20 mouse cellular contexts compared by ENCODE assay signal in the genomic region with DNA sequence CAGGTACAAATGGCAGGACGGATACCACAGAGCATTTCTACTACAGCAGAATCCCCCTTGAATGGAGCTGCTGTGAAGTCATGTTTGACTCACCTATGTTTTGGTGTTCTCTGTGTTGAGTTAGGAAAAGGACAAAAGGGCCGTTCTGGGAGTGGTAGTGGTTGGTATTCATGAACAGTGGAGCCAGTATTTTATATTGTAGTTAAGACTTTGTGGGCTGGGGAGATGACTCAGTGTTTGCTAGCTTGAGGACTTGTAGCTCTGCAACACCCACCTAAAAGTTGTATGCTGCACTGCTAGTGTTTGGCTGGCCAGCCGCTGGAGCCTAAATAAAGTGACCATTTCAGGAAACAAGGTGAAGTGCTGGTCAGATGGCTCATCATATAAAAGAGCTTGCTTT. TPM values are rescaled to one million over a fixed set of nuclear protein-coding genes. Genes with fewer than 3 reads are reported as not detected.
DNase-seq lines count a peak whose midpoint lies in the region; ATAC-seq and TF ChIP-seq lines count a peak whose summit lies in the region.
"Had no signal": no experiment of that assay in that cellular context is flagged by ENCODE, and none has a peak within 500 bp of the region (broad histone marks: within the 10 kb centered on the region; RNA-seq: fewer than 3 reads in every experiment).

No protein-coding gene starts in this region.

- H3K9me3 ChIP-seq in lung, postnatal 0 days (ENCODE audit: low read length) = no peaks in the 10 kb centered on the region
- H3K9me3 ChIP-seq in stomach, embryonic 16.5 days (replicated peaks; ENCODE audit: control insufficient read depth, low read length) = no peaks in the 10 kb centered on the region
- H3K9me3 ChIP-seq in hindbrain, embryonic 10.5 days = no peaks in the 10 kb centered on the region
- H3K9me3 ChIP-seq: embryonic facial prominence, embryonic 10.5 days; forebrain, embryonic 13.5 days; heart, embryonic 10.5 days; intestine, embryonic 15.5 days had no signal

- WGBS in lung, postnatal 0 days = 63% methylated on average over 3 of the region's 3 CpGs
- WGBS in stomach, embryonic 16.5 days = 71% methylated on average over 3 of the region's 3 CpGs
- 92% methylated on average over 3 of the region's 3 CpGs for WGBS in hindbrain, embryonic 10.5 days

- H3K4me3 ChIP-seq in lung, postnatal 0 days (ENCODE audit: low read depth, low read length) = no peak overlapping the region
- H3K4me3 ChIP-seq in stomach, embryonic 16.5 days (replicated peaks; ENCODE audit: low read length) = no peak overlapping the region
- no peak overlapping the region for H3K4me3 ChIP-seq in hindbrain, embryonic 10.5 days
- H3K4me3 ChIP-seq: embryonic facial prominence, embryonic 10.5 days; forebrain, embryonic 13.5 days; heart, embryonic 10.5 days; intestine, embryonic 15.5 days had no signal

- H3K27me3 ChIP-seq in lung, postnatal 0 days (replicated peaks; ENCODE audit: insufficient read depth, low read length) = no peaks in the 10 kb centered on the region
- no peaks in the 10 kb centered on the region for H3K27me3 ChIP-seq in stomach, embryonic 16.5 days (ENCODE audit: control insufficient read depth, insufficient read depth, low read length)
- no peaks in the 10 kb centered on the region for H3K27me3 ChIP-seq in hindbrain, embryonic 10.5 days (ENCODE audit: insufficient read depth, poor library complexity, severe bottlenecking)
- H3K27me3 ChIP-seq: forebrain, embryonic 13.5 days; intestine, embryonic 15.5 days had no signal

- H3K9ac ChIP-seq in lung, postnatal 0 days (replicated peaks; ENCODE audit: low read depth) = no peak overlapping the region
- H3K9ac ChIP-seq in stomach, embryonic 16.5 days (ENCODE audit: low read length) = no peak overlapping the region
- H3K9ac ChIP-seq: forebrain, embryonic 13.5 days; forebrain, postnatal 0 days; hindbrain, embryonic 14.5 days; intestine, embryonic 15.5 days had no signal

- peaks cover 2% of the 10 kb centered on the region; the same call in 1 of the 2 replicates for H3K4me1 ChIP-seq in lung, postnatal 0 days (ENCODE audit: insufficient read depth, low read depth, low read length)
- peaks cover 19% of the 10 kb centered on the region for H3K4me1 ChIP-seq in stomach, embryonic 16.5 days (ENCODE audit: control insufficient read depth, insufficient read depth, low read length)
- peaks cover 14% of the 10 kb centered on the region for H3K4me1 ChIP-seq in hindbrain, embryonic 10.5 days (replicated peaks)

- DNase-seq in lung, postnatal 0 days (ENCODE audit: low spot score) = peak; percentile 31
- no peak for DNase-seq in lung, postnatal 36 days
- DNase-seq in 416B (ENCODE audit: low read depth) = peak; percentile 54
- DNase-seq in brain, adult 2 months (ENCODE audit: low read depth, low spot score) = peak; percentile 70
- DNase-seq in hindbrain, embryonic 10.5 days (ENCODE audit: low spot score) = no peak
- DNase-seq in adrenal gland, postnatal 36 days = no peak
- no peak for DNase-seq in cerebellum, postnatal 10 days
- DNase-seq: adrenal gland, adult 8-10 months; cerebellum, adult 11-12 months; cerebellum, adult 9-11 months; forebrain, postnatal 0 days; gastrocnemius, postnatal 36 days; heart, adult 18-20 months; heart, postnatal 10 days had no signal

- H3K4me2 ChIP-seq in lung, postnatal 0 days (replicated peaks; ENCODE audit: low read depth, low read length) = no peak overlapping the region
- no peak overlapping the region for H3K4me2 ChIP-seq in stomach, embryonic 16.5 days (ENCODE audit: low read depth, low read length)
- H3K4me2 ChIP-seq: forebrain, embryonic 13.5 days; hindbrain, embryonic 14.5 days; intestine, embryonic 15.5 days had no signal

- TF ChIP-seq EP300 in lung, postnatal 0 days (IDR thresholded peaks at IDR 0.05) = no peak

- ATAC-seq in lung, postnatal 0 days = peak; percentile 34; the same call in 1 of the 2 replicates
- peak; percentile 51; the same call in 1 of the 2 replicates for ATAC-seq in stomach, embryonic 16.5 days (ENCODE audit: insufficient read depth, low FRiP score)
- ATAC-seq: forebrain, embryonic 13.5 days; forebrain, postnatal 0 days; intestine, embryonic 15.5 days had no signal

- H3K27ac ChIP-seq in lung, postnatal 0 days (ENCODE audit: low read length) = no peak overlapping the region
- peak overlapping the region; percentile 36 for H3K27ac ChIP-seq in stomach, embryonic 16.5 days (ENCODE audit: low read length)
- no peak overlapping the region for H3K27ac ChIP-seq in hindbrain, embryonic 10.5 days
- H3K27ac ChIP-seq: embryonic facial prominence, embryonic 10.5 days; forebrain, embryonic 13.5 days; heart, embryonic 10.5 days; hindbrain, embryonic 14.5 days; intestine, embryonic 15.5 days had no signal

- TF ChIP-seq CTCF in lung, postnatal 0 days (IDR thresholded peaks at IDR 0.05) = no peak

- H3K36me3 ChIP-seq in lung, postnatal 0 days (ENCODE audit: insufficient read depth, low read length) = no peaks in the 10 kb centered on the region; the same call in none of the 2 replicates
- 0 out of 2 replicates have a peak, but pooled peaks cover 9% of the 10 kb centered on the region for H3K36me3 ChIP-seq in stomach, embryonic 16.5 days (ENCODE audit: control insufficient read depth, insufficient read depth, low read length)
- peaks cover 75% of the 10 kb centered on the region for H3K36me3 ChIP-seq in hindbrain, embryonic 10.5 days

RNA-seq across cellular contexts. Expression of gene Zbtb2, which starts 7.4 kb away (rescaled TPM):
- polyA plus RNA-seq in lung, postnatal 0 days (2015; fragmentation: Nextera tagmentation; extraction: Ambion mirVana) = 9.2 and 9.4 TPM in 2 replicates
- polyA plus RNA-seq in stomach, embryonic 16.5 days (2015; fragmentation: Nextera tagmentation; extraction: Ambion mirVana) = 11.7 and 12.8 TPM in 2 replicates
- polyA plus RNA-seq in hindbrain, embryonic 10.5 days (2016; fragmentation: Nextera tagmentation; extraction: Ambion mirVana) = 18.1 and 20.1 TPM in 2 replicates
- 10 to 100 TPM; 11.8 to 12.1 TPM for total RNA-seq in adrenal gland, postnatal 36 days (2021)

RNA-seq across cellular contexts. Expression of gene Rmnd1, which starts 36.9 kb away (rescaled TPM):
- 16.5 and 17.9 TPM in 2 replicates for polyA plus RNA-seq in lung, postnatal 0 days (2015; fragmentation: Nextera tagmentation; extraction: Ambion mirVana)
- 43.1 and 44.3 TPM in 2 replicates for polyA plus RNA-seq in stomach, embryonic 16.5 days (2015; fragmentation: Nextera tagmentation; extraction: Ambion mirVana)
- 42.8 and 49.0 TPM in 2 replicates for polyA plus RNA-seq in hindbrain, embryonic 10.5 days (2016; fragmentation: Nextera tagmentation; extraction: Ambion mirVana)
- 10 to 100 TPM; 41.1 to 42.9 TPM for total RNA-seq in adrenal gland, postnatal 36 days (2021)

RNA-seq across cellular contexts. Expression of gene Armt1, which starts 36.9 kb away (rescaled TPM):
- 9.0 and 10.2 TPM in 2 replicates for polyA plus RNA-seq in lung, postnatal 0 days (2015; fragmentation: Nextera tagmentation; extraction: Ambion mirVana)
- 15.3 and 16.3 TPM in 2 replicates for polyA plus RNA-seq in stomach, embryonic 16.5 days (2015; fragmentation: Nextera tagmentation; extraction: Ambion mirVana)
- 27.4 and 31.7 TPM in 2 replicates for polyA plus RNA-seq in hindbrain, embryonic 10.5 days (2016; fragmentation: Nextera tagmentation; extraction: Ambion mirVana)
- total RNA-seq in adrenal gland, postnatal 36 days (2021) = 10 to 100 TPM; 12.7 to 15.8 TPM

Comparison
In these comparisons a context has a peak if more than half of its experiments do, and no peak if none do; other contexts are left out.
1. DNase-seq: peak in lung, postnatal 0 days (single experiment), 416B (single experiment) and brain, adult 2 months (single experiment); none in lung, postnatal 36 days (single experiment), hindbrain, embryonic 10.5 days (single experiment), adrenal gland, postnatal 36 days (0 of 2) and cerebellum, postnatal 10 days (0 of 2).